Mouse (Mus musculus) neural tube, embryonic 10.5 days (tissue): Measurements from ENCODE around the gene Fam133b.

Source experiments
- DNase-seq: peaks from one replicate; pipeline ENCODE4 v3.0.0-alpha.2; 2017; ENCODE audit warnings: low spot score; ENCODE audit errors: extremely low spot score

The Fam133b gene

GRCm38 (mm10) chr5:3543629-3544479 lies at the start of gene Fam133b:
Fam133b (plus strand) TSS chr5:3543833.
- DNase-seq, result peak; percentile 98

GRCm38 (mm10) chr5:3493968-3494367 lies 49.7 kb upstream of the Fam133b start:
- DNase-seq, result no peak

- no peak for DNase-seq
Observed at GRCm38 (mm10) chr5:3494452-3495187, 49.0 kb upstream of the Fam133b start.

- no peak for DNase-seq
Observed at GRCm38 (mm10) chr5:3497505-3497925, 46.1 kb upstream of the Fam133b start.

- DNase-seq, result no peak
Observed at GRCm38 (mm10) chr5:3500298-3500697, 43.3 kb upstream of the Fam133b start.

GRCm38 (mm10) chr5:3500957-3501563 lies 42.6 kb upstream of the Fam133b start:
- no peak for DNase-seq

- no peak for DNase-seq
Observed at GRCm38 (mm10) chr5:3501564-3502001, 42.0 kb upstream of the Fam133b start.

- no peak for DNase-seq
Observed at GRCm38 (mm10) chr5:3502610-3503350, 40.9 kb upstream of the Fam133b start.

GRCm38 (mm10) chr5:3503373-3503772 lies 40.3 kb upstream of the Fam133b start:
- no peak for DNase-seq

GRCm38 (mm10) chr5:3503836-3504323 lies 39.8 kb upstream of the Fam133b start:
- no peak for DNase-seq

GRCm38 (mm10) chr5:3504453-3504852 lies 39.2 kb upstream of the Fam133b start:
- DNase-seq, result no peak

- DNase-seq, result no peak
Observed at GRCm38 (mm10) chr5:3505553-3505952, 38.1 kb upstream of the Fam133b start.

- no peak for DNase-seq
Observed at GRCm38 (mm10) chr5:3508480-3509381, 34.9 kb upstream of the Fam133b start.

- DNase-seq, result no peak
Observed at GRCm38 (mm10) chr5:3509503-3509902, 34.1 kb upstream of the Fam133b start.

GRCm38 (mm10) chr5:3511097-3511795 lies 32.4 kb upstream of the Fam133b start:
- no peak for DNase-seq

- no peak for DNase-seq
Observed at GRCm38 (mm10) chr5:3512584-3512983, 31.0 kb upstream of the Fam133b start.

GRCm38 (mm10) chr5:3514901-3515311 lies 28.7 kb upstream of the Fam133b start:
- DNase-seq, result no peak

- DNase-seq, result no peak
Observed at GRCm38 (mm10) chr5:3515477-3515876, 28.2 kb upstream of the Fam133b start.

GRCm38 (mm10) chr5:3516481-3517075 lies 27.1 kb upstream of the Fam133b start:
- DNase-seq, result no peak
